15 mouse cellular contexts compared by ENCODE assay signal in the genomic region with DNA sequence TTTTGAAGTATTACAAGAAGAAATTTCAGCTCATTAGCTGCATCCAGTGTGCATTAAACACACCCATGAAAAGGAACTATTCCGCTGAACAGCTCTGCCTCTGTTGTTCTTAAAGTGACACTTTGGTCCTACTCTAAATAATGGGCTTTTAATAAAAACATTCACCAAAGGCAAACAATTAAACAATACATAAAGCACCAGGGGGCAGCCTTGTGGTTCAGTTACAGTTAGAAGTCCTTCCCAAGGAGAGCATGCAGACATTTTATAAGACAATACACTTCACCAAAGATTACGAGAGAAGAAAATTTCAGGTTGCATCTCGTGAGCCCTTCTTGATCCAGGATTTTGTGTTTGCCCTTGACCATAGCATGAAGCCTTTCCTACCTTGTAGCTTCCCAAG.
DNase-seq lines count a peak whose midpoint lies in the region; ATAC-seq and TF ChIP-seq lines count a peak whose summit lies in the region.
"Had no signal": no experiment of that assay in that cellular context is flagged by ENCODE, and none has a peak within 500 bp of the region (broad histone marks: within the 10 kb centered on the region; RNA-seq: fewer than 3 reads in every experiment).

No protein-coding gene starts in this region.

- POLR2A ChIA-PET in Patski (lab: Charles Lee), result no interaction called here

- H3K9me3 ChIP-seq in hindbrain, embryonic 10.5 days, result no peaks in the 10 kb centered on the region
- no peaks in the 10 kb centered on the region for H3K9me3 ChIP-seq in hindbrain, embryonic 13.5 days
- H3K9me3 ChIP-seq in embryonic facial prominence, embryonic 15.5 days (replicated peaks), result no peaks in the 10 kb centered on the region
- H3K9me3 ChIP-seq: heart, embryonic 15.5 days; intestine, embryonic 15.5 days; limb, embryonic 13.5 days had no signal

- CTCF ChIA-PET in Patski (lab: Charles Lee), result no interaction called here

- H3K4me1 ChIP-seq in hindbrain, embryonic 10.5 days (replicated peaks), result peaks cover 6% of the 10 kb centered on the region; the same call in 1 of the 2 replicates
- peaks cover 3% of the 10 kb centered on the region; the same call in 1 of the 2 replicates for H3K4me1 ChIP-seq in hindbrain, embryonic 13.5 days (replicated peaks)
- H3K4me1 ChIP-seq in embryonic facial prominence, embryonic 15.5 days, result peaks cover 6% of the 10 kb centered on the region
- H3K4me1 ChIP-seq: heart, embryonic 15.5 days; intestine, embryonic 15.5 days had no signal

- H3K36me3 ChIP-seq in hindbrain, embryonic 10.5 days, result no peaks in the 10 kb centered on the region
- H3K36me3 ChIP-seq in hindbrain, embryonic 13.5 days, result no peaks in the 10 kb centered on the region
- no peaks in the 10 kb centered on the region for H3K36me3 ChIP-seq in embryonic facial prominence, embryonic 15.5 days
- H3K36me3 ChIP-seq: heart, embryonic 15.5 days; intestine, embryonic 15.5 days; limb, embryonic 13.5 days had no signal

- TF ChIP-seq CTCF in Patski (IDR thresholded peaks at IDR 0.05), result peak; percentile 34

- H3K4me3 ChIP-seq in hindbrain, embryonic 10.5 days, result no peak overlapping the region
- no peak overlapping the region for H3K4me3 ChIP-seq in hindbrain, embryonic 13.5 days
- no peak overlapping the region for H3K4me3 ChIP-seq in embryonic facial prominence, embryonic 15.5 days (replicated peaks)
- H3K4me3 ChIP-seq: heart, embryonic 15.5 days; intestine, embryonic 15.5 days; limb, embryonic 13.5 days had no signal

- DNase-seq in hindbrain, embryonic 10.5 days (ENCODE audit: low spot score), result no peak
- peak; percentile 60 for DNase-seq in 416B (ENCODE audit: low read depth)
- DNase-seq in Patski (ENCODE audit: low read depth, low spot score), result no peak
- DNase-seq in thymus, postnatal 36 days, result no peak
- DNase-seq in adrenal gland, postnatal 4 days (ENCODE audit: low spot score in 2 of 2), result no peak
- DNase-seq: cerebellum, postnatal 36 days; gastrocnemius, postnatal 14 days had no signal

- H3K4me2 ChIP-seq in hindbrain, embryonic 13.5 days, result no peak overlapping the region
- H3K4me2 ChIP-seq in embryonic facial prominence, embryonic 15.5 days (replicated peaks), result no peak overlapping the region
- H3K4me2 ChIP-seq: heart, embryonic 15.5 days; intestine, embryonic 15.5 days; limb, embryonic 13.5 days had no signal

- WGBS in hindbrain, embryonic 10.5 days, result 79% methylated on average over 3 of the region's 3 CpGs
- WGBS in hindbrain, embryonic 13.5 days, result 76% methylated on average over 3 of the region's 3 CpGs
- 60% methylated on average over 3 of the region's 3 CpGs for WGBS in embryonic facial prominence, embryonic 15.5 days

- peak overlapping the region; percentile 13; the same call in 1 of the 2 replicates for H3K27ac ChIP-seq in hindbrain, embryonic 10.5 days
- no peak overlapping the region for H3K27ac ChIP-seq in hindbrain, embryonic 13.5 days
- H3K27ac ChIP-seq in embryonic facial prominence, embryonic 15.5 days (replicated peaks), result peak overlapping the region; percentile 63; the same call in 1 of the 2 replicates
- H3K27ac ChIP-seq: heart, embryonic 15.5 days; intestine, embryonic 15.5 days had no signal

- H3K27me3 ChIP-seq in hindbrain, embryonic 10.5 days (ENCODE audit: insufficient read depth, poor library complexity, severe bottlenecking), result no peaks in the 10 kb centered on the region
- H3K27me3 ChIP-seq in hindbrain, embryonic 13.5 days, result no peaks in the 10 kb centered on the region
- H3K27me3 ChIP-seq in Patski, result no peaks in the 10 kb centered on the region
- H3K27me3 ChIP-seq in embryonic facial prominence, embryonic 15.5 days, result no peaks in the 10 kb centered on the region
- H3K27me3 ChIP-seq: heart, embryonic 15.5 days; intestine, embryonic 15.5 days; limb, embryonic 13.5 days had no signal

- ATAC-seq in hindbrain, embryonic 13.5 days (ENCODE audit: low FRiP score), result no peak
- ATAC-seq in Patski, result no peak
- ATAC-seq in embryonic facial prominence, embryonic 15.5 days (ENCODE audit: insufficient number of reproducible peaks, low FRiP score, low TSS enrichment, low read depth), result no peak
- ATAC-seq: activated CD4-positive, CD25-positive, alpha-beta regulatory T cell, adult 4 months; forebrain, embryonic 14.5 days; intestine, embryonic 15.5 days; midbrain, embryonic 16.5 days had no signal

- in situ Hi-C loops in Patski (cut with MboI; ENCODE audit: low pct_unique_long_range_greater_than_20kb), result no loop called here

- H3K9ac ChIP-seq in hindbrain, embryonic 13.5 days, result no peak overlapping the region
- H3K9ac ChIP-seq in embryonic facial prominence, embryonic 15.5 days, result no peak overlapping the region
- H3K9ac ChIP-seq: heart, embryonic 15.5 days; intestine, embryonic 15.5 days; limb, embryonic 13.5 days had no signal
